Mouse (Mus musculus) A20 (cell line): ENCODE results near the gene Nipa2.

Source experiments
- DNase-seq: peaks from one replicate; pipeline ENCODE4 v3.0.0-alpha.2; 2011; ENCODE audit warnings: low read depth, low spot score

Gene Nipa2

DNA sequence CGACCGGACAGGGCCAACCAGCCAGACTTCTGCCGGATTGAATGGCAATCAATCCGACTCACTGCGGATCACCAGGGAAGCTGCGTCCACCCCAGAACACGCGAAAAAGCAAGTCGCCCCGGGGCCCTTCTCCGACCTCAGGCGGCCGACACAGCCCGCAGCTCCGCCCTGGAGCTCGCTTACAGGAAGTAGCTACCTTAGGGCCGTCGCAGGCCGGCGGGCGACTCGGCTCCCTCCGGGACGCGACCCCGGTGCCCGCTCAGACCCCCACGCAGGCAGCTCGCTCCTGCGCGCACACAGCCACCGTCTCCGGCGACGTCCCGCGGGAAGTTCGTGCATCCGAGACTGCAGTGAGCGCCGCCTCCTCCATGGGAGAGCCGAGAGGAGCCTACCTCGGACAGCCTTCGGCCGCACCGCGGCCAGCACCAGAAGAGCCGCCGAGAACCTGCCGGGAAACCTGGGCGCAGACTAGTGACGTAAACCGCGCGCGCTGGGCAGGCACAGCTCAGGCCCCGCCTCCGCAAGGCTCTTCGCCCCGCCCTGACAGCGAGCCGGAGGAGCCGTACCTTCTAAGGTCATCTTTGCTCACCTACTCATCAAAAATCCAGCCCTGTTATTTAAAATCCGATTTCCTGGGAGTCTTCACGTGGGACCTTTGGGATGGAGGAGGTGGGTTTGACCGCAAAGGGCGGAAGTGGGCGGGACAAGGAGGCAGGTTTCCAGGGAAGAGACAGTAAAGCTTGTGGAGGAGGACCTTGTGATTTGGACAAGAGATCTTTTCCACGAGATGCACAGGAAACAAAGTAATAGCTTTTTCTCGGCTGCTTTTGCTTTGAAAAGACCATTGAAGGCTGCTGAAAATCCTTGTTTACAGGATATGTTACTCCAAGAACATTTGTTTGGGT lies at the start of gene Nipa2:
TSS of gene Nipa2 (minus strand) at position 473 of the 905 bp plus-strand sequence.
- DNase-seq: peak; percentile 89

DNA sequence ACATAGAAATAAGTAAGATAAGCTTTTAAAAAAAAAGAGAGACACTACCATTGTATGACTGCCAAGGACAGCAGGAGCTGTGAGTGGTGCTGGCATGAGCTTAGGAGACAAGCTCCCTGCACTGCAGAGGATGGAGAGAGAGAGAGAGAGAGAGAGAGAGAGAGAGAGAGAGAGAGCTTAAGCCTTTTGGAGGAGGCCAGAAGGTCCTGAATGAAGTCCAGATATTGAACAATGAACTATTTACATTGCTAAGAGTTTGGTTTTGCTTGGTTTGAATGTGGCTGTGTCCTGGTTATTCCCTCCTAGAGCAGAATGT lies 48.7 kb upstream of the Nipa2 start:
- no peak for DNase-seq

DNA sequence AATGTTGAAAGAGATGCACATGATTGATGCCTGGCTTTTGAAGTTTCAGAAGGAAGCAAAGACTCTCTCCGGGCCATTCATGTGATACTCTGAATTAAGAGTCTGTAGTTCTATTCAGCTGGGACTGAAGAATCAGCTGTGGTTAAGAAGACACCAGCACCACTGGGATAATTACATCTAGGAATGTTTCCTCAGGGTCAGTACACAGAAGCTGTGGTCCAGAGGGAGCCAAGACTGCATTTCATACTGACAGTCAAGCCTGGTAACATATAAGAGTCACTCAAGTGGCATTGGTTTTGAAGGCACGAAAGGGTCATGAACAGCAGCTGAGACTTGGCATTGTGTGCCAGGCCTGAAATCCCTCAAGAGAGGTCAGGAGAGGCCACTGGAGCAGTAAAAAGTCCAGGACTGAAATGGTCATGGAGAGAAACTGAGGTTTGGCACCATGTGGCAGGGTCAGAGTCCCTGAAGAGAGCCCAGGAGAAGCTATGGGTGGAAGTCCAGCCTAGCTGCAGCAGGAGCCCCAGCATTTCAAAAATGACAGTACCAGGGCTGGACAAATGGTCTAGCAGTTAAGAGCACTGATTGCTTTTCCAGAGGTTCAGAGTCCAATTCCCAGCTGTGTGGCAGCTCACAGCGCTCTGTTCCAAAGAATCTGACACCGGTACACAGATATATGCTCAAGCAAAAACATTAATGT lies 48.2 kb upstream of the Nipa2 start:
- DNase-seq: no peak

DNA sequence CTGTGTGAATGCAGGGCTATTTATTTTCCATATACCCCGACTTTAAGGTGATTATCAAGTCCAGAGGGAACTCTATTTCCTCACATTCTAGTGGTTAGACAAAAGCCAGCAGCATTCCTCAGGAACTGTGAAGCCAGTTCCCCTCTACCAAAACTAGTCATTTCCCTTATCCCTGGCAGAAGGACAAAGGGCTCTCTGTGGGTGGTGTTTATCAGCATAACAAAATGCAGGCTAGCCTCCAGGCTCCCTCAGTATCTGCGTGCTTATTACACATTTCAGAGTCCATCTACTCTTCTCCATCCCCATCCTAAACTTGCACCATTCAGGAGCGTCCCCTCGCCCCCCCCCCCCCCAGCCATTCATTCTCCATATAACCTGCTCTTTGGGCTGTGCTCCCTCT lies 36.7 kb upstream of the Nipa2 start:
- no peak for DNase-seq

- DNase-seq: no peak
These were observed 32.7 kb upstream of the Nipa2 start for GRCm38 (mm10) chr7:55995013-55995412.

- DNase-seq: no peak
These were observed 29.6 kb upstream of the Nipa2 start for GRCm38 (mm10) chr7:55991858-55992257.

GRCm38 (mm10) chr7:55991129-55991528 lies 28.9 kb upstream of the Nipa2 start:
- no peak for DNase-seq

GRCm38 (mm10) chr7:55986526-55987214 lies 24.4 kb upstream of the Nipa2 start:
- DNase-seq: peak; percentile 87

DNA sequence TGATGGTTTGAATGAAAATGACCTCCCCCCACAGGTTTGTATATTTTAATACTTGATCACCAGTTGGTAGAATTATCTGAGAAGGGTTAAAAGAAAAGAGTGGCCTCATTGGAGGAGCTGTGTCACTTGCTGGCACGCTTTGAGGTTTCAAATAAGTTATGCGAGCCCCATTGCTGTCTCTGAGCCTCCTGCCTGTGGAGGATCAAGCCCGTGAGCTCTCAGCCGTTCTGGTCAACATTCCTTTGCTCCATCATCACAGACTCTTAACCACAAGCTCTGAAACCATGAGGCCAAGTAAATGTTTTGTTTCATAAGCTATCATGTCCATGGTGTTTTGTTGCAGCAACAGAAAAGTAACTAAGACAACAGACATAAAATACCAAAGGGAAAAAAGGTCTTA lies 22.5 kb upstream of the Nipa2 start:
- DNase-seq: no peak

GRCm38 (mm10) chr7:55983107-55983506 lies 20.8 kb upstream of the Nipa2 start:
- DNase-seq: no peak

GRCm38 (mm10) chr7:55982010-55982700 lies 19.9 kb upstream of the Nipa2 start:
- DNase-seq: no peak

GRCm38 (mm10) chr7:55981511-55981910 lies 19.2 kb upstream of the Nipa2 start:
- no peak for DNase-seq

GRCm38 (mm10) chr7:55974429-55974828 lies 12.2 kb upstream of the Nipa2 start:
- peak; percentile 35 for DNase-seq

- no peak for DNase-seq
These were observed 7.1 kb upstream of the Nipa2 start for GRCm38 (mm10) chr7:55969415-55969814.

DNA sequence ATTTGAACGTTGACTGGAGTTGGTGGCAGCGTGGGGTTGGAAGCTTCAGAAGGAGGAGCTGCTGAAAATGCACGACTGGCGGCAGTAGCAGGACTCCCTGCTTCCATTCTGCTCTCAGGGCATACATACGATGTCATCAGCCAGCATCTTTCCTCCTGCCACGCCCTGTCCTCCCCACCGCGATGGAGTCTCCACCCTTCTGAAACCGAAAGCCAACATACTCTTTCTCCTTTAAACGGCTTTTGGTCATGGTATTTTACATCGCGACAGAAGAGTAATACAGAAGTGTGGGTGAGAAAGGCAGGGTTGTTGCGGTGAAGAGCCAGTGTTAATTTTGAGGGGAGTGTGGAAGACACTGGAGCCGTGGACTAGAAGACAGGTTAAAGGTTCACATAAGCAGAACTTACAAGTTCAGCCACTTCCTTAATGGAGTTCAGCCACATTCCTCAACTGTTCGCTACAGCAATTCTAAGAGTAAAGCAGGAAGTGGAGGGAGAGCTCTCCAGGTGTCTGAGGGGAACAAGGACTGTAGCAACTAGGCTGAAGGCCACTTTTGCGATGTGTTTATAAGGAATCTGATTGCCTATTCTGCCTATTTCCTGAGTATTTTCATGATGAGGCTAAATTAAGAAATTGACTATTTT lies 6.1 kb upstream of the Nipa2 start:
- no peak for DNase-seq

DNA sequence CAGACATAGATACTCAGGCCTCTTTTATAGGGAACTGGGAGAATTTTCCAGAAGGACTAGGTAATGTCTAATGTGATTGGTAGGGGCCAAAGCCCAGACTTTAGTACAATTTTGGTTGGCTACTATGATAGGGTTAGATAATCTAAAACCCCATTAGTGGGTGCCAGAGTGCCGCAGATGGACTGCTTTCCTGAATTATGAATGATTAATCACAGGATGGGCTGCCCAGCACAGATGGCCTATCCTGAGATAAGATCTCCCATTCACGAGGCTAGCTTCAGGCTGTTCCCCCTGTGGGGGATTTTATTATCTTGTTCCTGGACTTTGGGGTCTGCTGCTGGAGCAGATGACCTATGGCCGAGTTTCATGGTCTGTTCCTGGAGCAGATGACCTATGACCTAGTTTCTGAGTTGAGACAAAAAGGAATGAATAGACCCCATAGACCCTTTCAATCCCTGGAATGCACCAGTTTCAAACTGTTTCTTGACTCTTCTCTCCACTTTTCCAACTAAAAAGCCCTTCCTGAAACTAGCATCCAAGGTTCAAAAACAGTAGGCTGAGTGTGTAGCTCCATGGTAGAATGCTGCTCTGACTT lies 4.7 kb upstream of the Nipa2 start:
- no peak for DNase-seq

- no peak for DNase-seq
These were observed 1.8 kb downstream of the Nipa2 start for GRCm38 (mm10) chr7:55960506-55960905.

- DNase-seq: no peak
These were observed 2.5 kb downstream of the Nipa2 start for GRCm38 (mm10) chr7:55959801-55960200.

GRCm38 (mm10) chr7:55957916-55958315 lies 4.4 kb downstream of the Nipa2 start:
- no peak for DNase-seq

DNA sequence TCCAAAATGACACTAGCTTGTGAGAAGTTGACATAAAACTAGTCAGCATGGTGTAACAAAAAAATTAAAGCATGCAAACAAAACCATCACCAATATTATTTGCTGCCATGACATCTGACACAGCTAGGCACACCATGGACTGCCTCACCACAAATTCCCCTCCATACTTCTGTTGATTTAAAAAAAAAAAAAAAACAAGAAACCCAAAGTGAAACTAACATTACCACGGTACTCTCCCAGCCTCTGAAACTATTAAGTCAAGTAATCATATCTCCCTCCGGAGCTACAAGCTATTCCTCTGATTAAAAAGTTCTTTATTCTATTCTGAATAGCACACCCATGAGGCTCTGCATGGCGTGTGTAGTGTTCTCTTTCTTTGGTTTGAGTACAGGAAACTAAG lies 5.1 kb downstream of the Nipa2 start:
- DNase-seq: peak; percentile 22

DNA sequence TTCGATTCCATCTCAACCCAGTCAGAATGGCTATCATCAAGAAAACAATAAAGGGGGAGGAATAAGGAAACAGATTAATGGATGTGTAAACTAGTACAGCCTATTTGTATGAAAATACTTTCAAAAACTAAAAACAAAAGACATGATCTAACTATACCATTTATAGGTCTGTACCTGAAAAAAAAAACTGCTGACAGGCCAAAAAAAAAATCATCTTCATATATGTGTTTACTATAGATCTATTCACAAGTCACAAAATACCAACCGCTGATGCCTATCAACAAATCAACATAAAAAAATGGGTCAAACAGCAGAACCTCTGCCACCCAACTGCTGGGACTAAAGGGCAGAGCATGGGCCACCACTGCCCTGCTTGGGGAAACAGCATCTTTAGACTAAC lies 6.2 kb downstream of the Nipa2 start:
- DNase-seq: no peak
